Mouse (Mus musculus) liver, postnatal 0 days (tissue): ENCODE results near the gene Ankub1. TPM values are rescaled to one million over a fixed set of nuclear protein-coding genes. Genes with fewer than 3 reads are reported as not detected.

Experiments used
- ATAC-seq: fragments of 200-750 bp; cut with Nextera tagmentation; 2 replicates; pipeline ENCODE4 v1.8.0; 2017; ENCODE audit warnings: mild to moderate bottlenecking, moderate library complexity
- DNase-seq: peaks from one replicate; pipeline ENCODE4 v3.0.0-alpha.2; 2016
- H3K27ac ChIP-seq: fragments of 300-500 bp; sonication (generic); 2 replicates; pipeline ENCODE4 v1.5.1; 2014; ENCODE audit warnings: antibody characterized with exemption, moderate library complexity, mild to moderate bottlenecking, low read depth
- H3K27me3 ChIP-seq: fragments of 300-500 bp; sonication (generic); 2 replicates; pipeline ENCODE4 v1.6.1; 2014; ENCODE audit warnings: low read length, control low read depth, mixed read lengths; ENCODE audit not compliant: insufficient read depth
- H3K36me3 ChIP-seq: fragments of 300-500 bp; sonication (generic); replicated peaks from 2 replicates; pipeline ENCODE4 v1.6.1; 2014; ENCODE audit warnings: mild to moderate bottlenecking, control low read depth, low read length, moderate library complexity, mixed read lengths; ENCODE audit not compliant: insufficient read depth
- H3K4me1 ChIP-seq: fragments of 300-500 bp; sonication (generic); 2 replicates; pipeline ENCODE4 v1.6.1; 2014; ENCODE audit warnings: antibody characterized with exemption, mild to moderate bottlenecking, control low read depth; ENCODE audit not compliant: insufficient read depth
- H3K4me2 ChIP-seq: fragments of 300-500 bp; sonication (generic); 2 replicates; pipeline ENCODE4 v1.6.1; 2014; ENCODE audit warnings: low read depth, mild to moderate bottlenecking, low read length, moderate library complexity, mixed read lengths
- H3K4me3 ChIP-seq: fragments of 300-500 bp; sonication (generic); 2 replicates; pipeline ENCODE4 v1.5.1; 2014; ENCODE audit warnings: low read depth, low read length
- H3K9ac ChIP-seq: fragments of 300-500 bp; sonication (generic); replicated peaks from 2 replicates; pipeline ENCODE4 v1.6.1; 2014; ENCODE audit warnings: mild to moderate bottlenecking, moderate library complexity
- H3K9me3 ChIP-seq: fragments of 300-500 bp; sonication (generic); 2 replicates; pipeline ENCODE4 v1.6.1; 2016; ENCODE audit warnings: mild to moderate bottlenecking, control low read depth, low read length, mixed read lengths
- CTCF ChIP-seq: sonication (generic); IDR thresholded peaks from 2 replicates; pipeline ENCODE4 v1.5.1; 2016; ENCODE audit warnings: antibody characterized with exemption, low read depth
- EP300 ChIP-seq: IDR thresholded peaks from 2 replicates; pipeline ENCODE4 v1.6.1; 2016; ENCODE audit warnings: antibody characterized with exemption, low read depth, mild to moderate bottlenecking
- WGBS: fragments of 180-500 bp; shearing (Covaris S2); extraction: QIAGEN DNeasy Blood & Tissue Kit; methylation state at CpG from one replicate; pipeline ENCODE4 v1.1.7; 2014; ENCODE audit not compliant: insufficient replicate concordance; 5-methylcytosine and 5-hydroxymethylcytosine counted together
- polyA plus RNA-seq: library from polyadenylated mRNA; unstranded; fragments of >200 nt; fragmentation: Nextera tagmentation; extraction: Ambion mirVana; gene quantifications from 2 replicates; pipeline ENCODE4 v1.2.1, GENCODE M21; 2015

Ankub1 gene
- polyA plus RNA-seq, 1 experiment from 2014 or later = 0.11 TPM

DNA sequence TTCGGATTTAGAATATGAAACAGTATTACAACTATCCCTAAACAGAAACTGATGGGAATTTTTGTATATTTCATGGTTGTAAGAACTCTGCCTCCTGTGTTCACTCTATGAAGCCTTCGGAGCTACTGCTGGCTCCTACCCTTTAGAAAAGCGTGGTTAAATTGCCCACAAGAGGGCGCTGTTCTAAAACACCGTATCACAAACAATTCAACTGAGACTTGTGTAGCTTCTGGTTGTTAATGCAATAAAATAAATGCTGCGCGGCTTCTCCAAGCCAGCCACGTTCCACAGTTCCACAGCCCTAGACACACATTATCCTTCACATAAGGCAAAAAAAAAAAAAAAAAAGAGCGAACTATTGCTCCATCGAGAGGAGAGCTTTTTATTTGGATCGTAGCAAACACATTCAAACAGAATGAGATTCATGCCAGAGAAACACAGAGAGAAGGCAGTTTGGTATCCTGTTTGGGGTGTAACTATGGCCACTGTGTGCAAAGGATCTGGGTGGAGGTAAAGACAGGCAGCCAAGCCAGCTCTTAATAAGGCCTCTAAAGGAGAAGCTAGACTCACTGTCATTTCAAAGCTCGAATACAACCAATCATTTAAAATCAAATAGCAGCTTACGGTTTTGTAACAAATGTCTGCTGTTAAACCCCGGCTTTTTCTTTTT is 25.4 kb downstream of the Ankub1 start:
- ATAC-seq (peak; percentile 62; the same call in 1 of the 2 replicates), DNase-seq (peak; percentile 73)
- WGBS = 28% methylated on average over 14 of the region's 14 CpGs
- H3K9ac ChIP-seq = no peak overlapping the region
- TF ChIP-seq EP300 (no peak), CTCF (peak; percentile 79)
- H3K36me3 ChIP-seq = no peaks in the 10 kb centered on the region
- no peak overlapping the region for H3K27ac ChIP-seq
- H3K4me1 ChIP-seq = no peaks in the 10 kb centered on the region
- H3K4me3 ChIP-seq = no peak overlapping the region
- H3K9me3 ChIP-seq = no peaks in the 10 kb centered on the region
- H3K4me2 ChIP-seq = peak overlapping the region; percentile 33
- H3K27me3 ChIP-seq = no peaks in the 10 kb centered on the region

GRCm38 (mm10) chr3:57665880-57666279 is 26.7 kb downstream of the Ankub1 start:
- no peak for TF ChIP-seq CTCF
- TF ChIP-seq EP300 = no peak
- H3K9me3 ChIP-seq = no peaks in the 10 kb centered on the region
- H3K4me3 ChIP-seq = no peak overlapping the region
- no peaks in the 10 kb centered on the region for H3K36me3 ChIP-seq
- no peaks in the 10 kb centered on the region for H3K4me1 ChIP-seq
- no peak overlapping the region for H3K27ac ChIP-seq
- H3K4me2 ChIP-seq = no peak overlapping the region
- H3K9ac ChIP-seq = no peak overlapping the region
- ATAC-seq (no peak), DNase-seq (no peak)
- WGBS = 80% methylated on average over 5 of the region's 5 CpGs
- no peaks in the 10 kb centered on the region for H3K27me3 ChIP-seq

DNA sequence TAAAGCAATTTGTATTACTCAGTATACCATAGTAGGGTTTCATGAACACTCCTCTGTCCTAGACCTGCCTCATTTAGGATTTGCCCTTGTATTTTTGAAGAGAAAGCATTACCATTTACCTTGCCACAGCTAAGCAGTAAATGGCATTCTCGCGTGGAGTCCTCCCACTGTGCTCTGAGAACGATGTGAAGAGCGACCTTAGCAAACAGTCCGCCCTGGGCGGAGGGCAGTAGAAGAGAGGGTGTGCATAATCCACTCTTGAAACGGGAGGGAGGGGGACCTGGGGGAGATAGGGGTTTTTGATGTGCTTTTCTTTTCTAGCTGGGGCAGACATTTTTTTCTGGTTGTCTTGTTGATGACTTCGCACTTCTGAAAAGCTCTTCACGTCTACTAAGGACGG is 27.9 kb downstream of the Ankub1 start:
- DNase-seq (no peak), ATAC-seq (no peak)
- no peak overlapping the region for H3K4me2 ChIP-seq
- WGBS = 71% methylated on average over 10 of the region's 10 CpGs
- no peaks in the 10 kb centered on the region for H3K27me3 ChIP-seq
- no peak overlapping the region for H3K9ac ChIP-seq
- H3K36me3 ChIP-seq = no peaks in the 10 kb centered on the region
- no peak overlapping the region for H3K27ac ChIP-seq
- TF ChIP-seq EP300 (no peak), CTCF (no peak)
- H3K4me1 ChIP-seq = no peaks in the 10 kb centered on the region
- H3K4me3 ChIP-seq = no peak overlapping the region
- no peaks in the 10 kb centered on the region for H3K9me3 ChIP-seq

GRCm38 (mm10) chr3:57663731-57664130 is 28.9 kb downstream of the Ankub1 start:
- Histone ChIP-seq H3K4me1 (no peaks in the 10 kb centered on the region), H3K9ac (no peak overlapping the region), H3K27ac (no peak overlapping the region), H3K4me2 (no peak overlapping the region), H3K4me3 (no peak overlapping the region), H3K27me3 (no peaks in the 10 kb centered on the region), H3K9me3 (no peaks in the 10 kb centered on the region), H3K36me3 (no peaks in the 10 kb centered on the region)
- DNase-seq = peak; percentile 40
- TF ChIP-seq CTCF (peak; percentile 73), EP300 (no peak)
- ATAC-seq = no peak
- WGBS = 13% methylated on average over 6 of the region's 6 CpGs

DNA sequence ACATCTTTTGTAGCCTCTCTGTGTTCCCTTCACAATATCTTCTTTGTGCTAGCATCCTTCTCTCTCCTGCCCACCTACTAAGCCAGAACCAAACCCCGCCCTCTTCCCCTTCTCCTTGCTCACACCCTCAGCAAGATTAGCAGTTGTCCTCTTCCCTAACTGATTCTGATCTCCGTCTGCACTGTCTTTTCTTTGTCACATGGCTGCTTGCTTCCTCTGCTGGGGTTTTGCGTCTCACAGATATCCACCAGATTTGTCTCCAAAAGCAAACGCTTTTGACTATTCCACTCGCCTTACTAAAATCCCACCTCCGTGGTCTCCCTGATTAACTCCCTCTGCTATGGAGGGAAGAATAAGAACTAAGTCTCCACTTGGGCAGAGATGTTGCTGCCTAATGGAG is 34.0 kb downstream of the Ankub1 start:
- H3K27me3 ChIP-seq = no peaks in the 10 kb centered on the region
- ATAC-seq = no peak
- WGBS = 46% methylated on average over 6 of the region's 6 CpGs

GRCm38 (mm10) chr3:57653646-57654045 is 39.0 kb downstream of the Ankub1 start:
- Histone ChIP-seq H3K9ac (no peak overlapping the region), H3K9me3 (no peaks in the 10 kb centered on the region), H3K27me3 (no peaks in the 10 kb centered on the region), H3K27ac (no peak overlapping the region), H3K4me2 (no peak overlapping the region), H3K4me1 (peaks cover 2% of the 10 kb centered on the region; the same call in 1 of the 2 replicates), H3K4me3 (no peak overlapping the region), H3K36me3 (no peaks in the 10 kb centered on the region)
- no peak for ATAC-seq
- DNase-seq = no peak
- TF ChIP-seq CTCF (no peak), EP300 (no peak)
- 70% methylated on average over 3 of the region's 3 CpGs for WGBS

More for the DNA sequence above, 34.0 kb downstream of the Ankub1 start:
- H3K4me3 ChIP-seq = no peak overlapping the region
- H3K27ac ChIP-seq = no peak overlapping the region
- H3K36me3 ChIP-seq = no peaks in the 10 kb centered on the region
- no peaks in the 10 kb centered on the region for H3K4me1 ChIP-seq
- no peak overlapping the region for H3K4me2 ChIP-seq
- no peak for DNase-seq
- TF ChIP-seq EP300 = no peak
- TF ChIP-seq CTCF = no peak
- H3K9me3 ChIP-seq = no peaks in the 10 kb centered on the region
- no peak overlapping the region for H3K9ac ChIP-seq

DNA sequence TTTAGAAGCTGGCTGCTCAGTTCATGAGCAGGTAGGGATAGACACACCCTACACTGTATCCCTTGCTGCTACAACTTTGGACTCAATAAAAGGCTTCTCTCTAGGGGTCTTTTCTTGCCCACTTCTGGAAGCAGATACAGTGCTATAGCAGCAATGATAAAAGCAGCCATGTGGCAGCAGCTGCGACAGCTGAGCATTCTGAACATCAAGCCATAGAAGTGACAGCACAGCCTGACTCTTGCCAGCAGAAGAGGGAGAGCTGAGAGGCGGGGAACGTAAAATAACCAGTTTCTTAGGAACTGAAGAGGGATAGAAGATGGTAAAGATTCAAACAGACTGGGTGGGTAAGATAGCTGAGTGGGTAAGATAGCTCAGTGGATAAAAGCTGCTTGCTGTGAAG is 40.1 kb downstream of the Ankub1 start:
- Histone ChIP-seq H3K4me2 (no peak overlapping the region), H3K9me3 (no peaks in the 10 kb centered on the region), H3K27me3 (no peaks in the 10 kb centered on the region), H3K4me3 (no peak overlapping the region), H3K27ac (no peak overlapping the region), H3K4me1 (peaks cover 2% of the 10 kb centered on the region; the same call in 1 of the 2 replicates), H3K36me3 (no peaks in the 10 kb centered on the region), H3K9ac (no peak overlapping the region)
- DNase-seq (no peak), ATAC-seq (no peak)
- TF ChIP-seq CTCF (no peak), EP300 (no peak)
- WGBS = 77% methylated on average over 3 of the region's 3 CpGs
